Mouse (Mus musculus) midbrain, embryonic 15.5 days (tissue): ENCODE measurements around the gene Utp14a. TPM values are rescaled to one million over a fixed set of nuclear protein-coding genes. Genes with fewer than 3 reads are reported as not detected.
A peak's percentile ranks its signal among the peaks of the same experiment; 100 is the strongest.
"Not testable (repeated sequence)": the region's sequence is repeated elsewhere in the genome, so short reads cannot be mapped to it uniquely, and the experiment has no call there.

ENCODE experiments used
- ATAC-seq: fragments of 200-750 bp; cut with Nextera tagmentation; replicated peaks from 2 replicates; pipeline ENCODE4 v1.8.0; 2017; ENCODE audit warnings: moderate TSS enrichment
- H3K27ac ChIP-seq: fragments of 300-500 bp; sonication (generic); 2 replicates; pipeline ENCODE4 v1.5.1; 2015; ENCODE audit warnings: mild to moderate bottlenecking, inconsistent platforms
- H3K27me3 ChIP-seq: fragments of 300-500 bp; sonication (generic); replicated peaks from 2 replicates; pipeline ENCODE4 v1.6.1; 2015; ENCODE audit warnings: inconsistent platforms
- H3K36me3 ChIP-seq: fragments of 300-500 bp; sonication (generic); replicated peaks from 2 replicates; pipeline ENCODE4 v1.6.1; 2015; ENCODE audit warnings: inconsistent platforms
- H3K4me1 ChIP-seq: fragments of 300-500 bp; sonication (generic); 2 replicates; pipeline ENCODE4 v1.6.1; 2015; ENCODE audit warnings: inconsistent platforms
- H3K4me2 ChIP-seq: fragments of 300-500 bp; sonication (generic); 2 replicates; pipeline ENCODE4 v1.6.1; 2015; ENCODE audit warnings: inconsistent platforms, mild to moderate bottlenecking, moderate library complexity
- H3K4me3 ChIP-seq: fragments of 300-500 bp; sonication (generic); 2 replicates; pipeline ENCODE4 v1.5.1; 2015; ENCODE audit warnings: mild to moderate bottlenecking, inconsistent platforms
- H3K9ac ChIP-seq: fragments of 300-500 bp; sonication (generic); 2 replicates; pipeline ENCODE4 v1.6.1; 2015; ENCODE audit warnings: mild to moderate bottlenecking, inconsistent platforms
- H3K9me3 ChIP-seq: fragments of 300-500 bp; sonication (generic); 2 replicates; pipeline ENCODE4 v1.6.1; 2016; ENCODE audit warnings: inconsistent platforms
- WGBS: fragments of 180-500 bp; shearing (Covaris S2); methylation state at CpG from one replicate; pipeline ENCODE4 v1.1.7; 2015; ENCODE audit warnings: mixed read lengths; 5-methylcytosine and 5-hydroxymethylcytosine counted together
- polyA plus RNA-seq: library from polyadenylated mRNA; unstranded; fragments of >200 nt; fragmentation: Nextera tagmentation; extraction: Ambion mirVana; gene quantifications from 2 replicates; pipeline ENCODE4 v1.2.1, GENCODE M21; 2015

Utp14a gene
- polyA plus RNA-seq = 13.3 and 16.0 TPM in 2 replicates

- Histone ChIP-seq H3K27me3 (no peaks in the 10 kb centered on the region), H3K4me1 (peaks cover 5% of the 10 kb centered on the region), H3K4me2 (peak within 1 kb of the TSS; percentile 58), H3K9ac (peak within 1 kb of the TSS; percentile 48), H3K4me3 (peak within 1 kb of the TSS; percentile 54), H3K36me3 (no peaks in the 10 kb centered on the region), H3K27ac (peak within 1 kb of the TSS; percentile 87), H3K9me3 (no peaks in the 10 kb centered on the region)
- ATAC-seq = peak; percentile 100
- WGBS = 13% methylated on average over 33 of the region's 33 CpGs
Observed at GRCm38 (mm10) chrX:48256468-48257007, at the start of gene Utp14a. Gene Utp14a (plus strand): TSS chrX:48256862.

- ATAC-seq = peak; percentile 86
- Histone ChIP-seq H3K9me3 (no peaks in the 10 kb centered on the region), H3K27me3 (no peaks in the 10 kb centered on the region), H3K9ac (peak overlapping the region; percentile 68), H3K4me1 (peaks cover 22% of the 10 kb centered on the region), H3K36me3 (no peaks in the 10 kb centered on the region), H3K4me2 (peak overlapping the region; percentile 62), H3K27ac (peak overlapping the region; percentile 80), H3K4me3 (peak overlapping the region; percentile 66)
- 20% methylated on average over 35 of the region's 36 CpGs for WGBS
Observed at GRCm38 (mm10) chrX:48207761-48208487, 48.7 kb upstream of the Utp14a start.

- H3K4me3 ChIP-seq = peak within 1 kb of the TSS; percentile 66
- H3K27me3 ChIP-seq = no peaks in the 10 kb centered on the region
- peak within 1 kb of the TSS; percentile 68 for H3K9ac ChIP-seq
- ATAC-seq = peak; percentile 99
- H3K4me2 ChIP-seq = peak within 1 kb of the TSS; percentile 62
- WGBS = 17% methylated on average over 33 of the region's 34 CpGs
- peaks cover 21% of the 10 kb centered on the region for H3K4me1 ChIP-seq
- H3K9me3 ChIP-seq = no peaks in the 10 kb centered on the region
- no peaks in the 10 kb centered on the region for H3K36me3 ChIP-seq
- peak within 1 kb of the TSS; percentile 80 for H3K27ac ChIP-seq
Observed at GRCm38 (mm10) chrX:48208519-48209185, 48.0 kb upstream of the Utp14a start, which contains the start of gene Zdhhc9. Gene Zdhhc9 (minus strand): TSS chrX:48208878.

- H3K36me3 ChIP-seq, H3K27me3 ChIP-seq, H3K4me2 ChIP-seq, H3K4me3 ChIP-seq, H3K9ac ChIP-seq, ATAC-seq, H3K9me3 ChIP-seq, H3K27ac ChIP-seq: not testable (repeated sequence)
- peaks cover 18% of the 10 kb centered on the region for H3K4me1 ChIP-seq
- 63% methylated on average over 4 of the region's 4 CpGs for WGBS
Observed at GRCm38 (mm10) chrX:48209746-48210145, 46.9 kb upstream of the Utp14a start.

- WGBS = 83% methylated on average over 5 of the region's 5 CpGs
- no peak for ATAC-seq
- H3K4me2 ChIP-seq = no peak overlapping the region
Observed at GRCm38 (mm10) chrX:48219468-48219867, 37.2 kb upstream of the Utp14a start.

GRCm38 (mm10) chrX:48222706-48223105, 34.0 kb upstream of the Utp14a start:
- Histone ChIP-seq H3K9me3 (no peaks in the 10 kb centered on the region), H3K4me3 (no peak overlapping the region), H3K36me3 (no peaks in the 10 kb centered on the region), H3K4me2 (no peak overlapping the region), H3K4me1 (no peaks in the 10 kb centered on the region), H3K9ac (no peak overlapping the region), H3K27ac (no peak overlapping the region), H3K27me3 (no peaks in the 10 kb centered on the region)
- no peak for ATAC-seq
- WGBS = 83% methylated on average over 7 of the region's 7 CpGs

More at GRCm38 (mm10) chrX:48219468-48219867, 37.2 kb upstream of the Utp14a start:
- no peaks in the 10 kb centered on the region for H3K9me3 ChIP-seq
- no peaks in the 10 kb centered on the region for H3K36me3 ChIP-seq
- no peaks in the 10 kb centered on the region for H3K4me1 ChIP-seq
- H3K27me3 ChIP-seq = no peaks in the 10 kb centered on the region
- H3K27ac ChIP-seq = no peak overlapping the region
- H3K4me3 ChIP-seq = no peak overlapping the region
- H3K9ac ChIP-seq = no peak overlapping the region

- H3K9ac ChIP-seq = no peak overlapping the region
- H3K9me3 ChIP-seq = no peaks in the 10 kb centered on the region
- ATAC-seq = no peak
- no peaks in the 10 kb centered on the region for H3K4me1 ChIP-seq
- no peak overlapping the region for H3K4me2 ChIP-seq
- H3K4me3 ChIP-seq = no peak overlapping the region
- no peaks in the 10 kb centered on the region for H3K27me3 ChIP-seq
- H3K27ac ChIP-seq = no peak overlapping the region
- H3K36me3 ChIP-seq = no peaks in the 10 kb centered on the region
- 76% methylated on average over 7 of the region's 7 CpGs for WGBS
Observed at GRCm38 (mm10) chrX:48226225-48226624, 30.4 kb upstream of the Utp14a start.

GRCm38 (mm10) chrX:48234417-48234816, 22.2 kb upstream of the Utp14a start:
- H3K4me2 ChIP-seq = no peak overlapping the region
- no peak overlapping the region for H3K9ac ChIP-seq
- H3K27ac ChIP-seq = no peak overlapping the region
- no peaks in the 10 kb centered on the region for H3K9me3 ChIP-seq
- H3K4me1 ChIP-seq = no peaks in the 10 kb centered on the region
- H3K36me3 ChIP-seq = no peaks in the 10 kb centered on the region
- no peak for ATAC-seq
- no peaks in the 10 kb centered on the region for H3K27me3 ChIP-seq
- H3K4me3 ChIP-seq = no peak overlapping the region
- WGBS = 72% methylated on average over 7 of the region's 7 CpGs

- H3K4me2 ChIP-seq = peak overlapping the region; percentile 58
- no peaks in the 10 kb centered on the region for H3K36me3 ChIP-seq
- H3K4me3 ChIP-seq = peak overlapping the region; percentile 54
- H3K4me1 ChIP-seq = peaks cover 5% of the 10 kb centered on the region
- H3K9ac ChIP-seq = peak overlapping the region; percentile 48
- ATAC-seq = peak; percentile 79
- H3K27ac ChIP-seq = peak overlapping the region; percentile 87
- H3K9me3 ChIP-seq = no peaks in the 10 kb centered on the region
- H3K27me3 ChIP-seq = no peaks in the 10 kb centered on the region
- WGBS = 20% methylated on average over 18 of the region's 18 CpGs
Observed at GRCm38 (mm10) chrX:48255830-48256428, 733 bp upstream of the Utp14a start.

- peaks cover 5% of the 10 kb centered on the region for H3K4me1 ChIP-seq
- H3K4me2 ChIP-seq = peak overlapping the region; percentile 58
- 21% methylated on average over 16 of the region's 16 CpGs for WGBS
- 0 out of 2 replicates have a peak overlapping the region, but pooled peaks have one; percentile 53 for H3K27ac ChIP-seq
- peak overlapping the region; percentile 54 for H3K4me3 ChIP-seq
- no peaks in the 10 kb centered on the region for H3K9me3 ChIP-seq
- H3K36me3 ChIP-seq = no peaks in the 10 kb centered on the region
- H3K27me3 ChIP-seq = no peaks in the 10 kb centered on the region
- H3K9ac ChIP-seq = peak overlapping the region; percentile 29; the same call in 1 of the 2 replicates
- ATAC-seq = peak; percentile 35; the same call in 1 of the 2 replicates
Observed at GRCm38 (mm10) chrX:48257011-48257410, 349 bp downstream of the Utp14a start.

- Histone ChIP-seq H3K36me3 (0 out of 2 replicates have a peak, but pooled peaks cover under 1% of the 10 kb centered on the region), H3K27me3 (no peaks in the 10 kb centered on the region), H3K9ac (no peak overlapping the region), H3K4me1 (no peaks in the 10 kb centered on the region), H3K4me2 (no peak overlapping the region), H3K4me3 (no peak overlapping the region), H3K27ac (no peak overlapping the region), H3K9me3 (no peaks in the 10 kb centered on the region)
- no peak for ATAC-seq
- 85% methylated on average over 4 of the region's 4 CpGs for WGBS
Observed at GRCm38 (mm10) chrX:48271671-48272070, 15.0 kb downstream of the Utp14a start.

GRCm38 (mm10) chrX:48274634-48275033, 18.0 kb downstream of the Utp14a start:
- no peaks in the 10 kb centered on the region for H3K27me3 ChIP-seq
- H3K4me2 ChIP-seq = no peak overlapping the region
- no peaks in the 10 kb centered on the region for H3K36me3 ChIP-seq
- 83% methylated on average over 10 of the region's 10 CpGs for WGBS
- no peak overlapping the region for H3K4me3 ChIP-seq
- no peaks in the 10 kb centered on the region for H3K4me1 ChIP-seq
- ATAC-seq = no peak
- no peak overlapping the region for H3K9ac ChIP-seq
- no peak overlapping the region for H3K27ac ChIP-seq
- H3K9me3 ChIP-seq = no peaks in the 10 kb centered on the region
